Mouse (Mus musculus) liver, postnatal 0 days (tissue): Measurements from ENCODE around the gene Qpctl. TPM values are rescaled to one million over a fixed set of nuclear protein-coding genes. Genes with fewer than 3 reads are reported as not detected.
A peak's percentile ranks its signal among the peaks of the same experiment; 100 is the strongest.

Experiments used
- ATAC-seq: fragments of 200-750 bp; cut with Nextera tagmentation; 2 replicates; pipeline ENCODE4 v1.8.0; 2017; ENCODE audit warnings: mild to moderate bottlenecking, moderate library complexity
- DNase-seq: peaks from one replicate; pipeline ENCODE4 v3.0.0-alpha.2; 2016
- H3K27ac ChIP-seq: fragments of 300-500 bp; sonication (generic); 2 replicates; pipeline ENCODE4 v1.5.1; 2014; ENCODE audit warnings: antibody characterized with exemption, moderate library complexity, mild to moderate bottlenecking, low read depth
- H3K27me3 ChIP-seq: fragments of 300-500 bp; sonication (generic); 2 replicates; pipeline ENCODE4 v1.6.1; 2014; ENCODE audit warnings: low read length, control low read depth, mixed read lengths; ENCODE audit not compliant: insufficient read depth
- H3K36me3 ChIP-seq: fragments of 300-500 bp; sonication (generic); replicated peaks from 2 replicates; pipeline ENCODE4 v1.6.1; 2014; ENCODE audit warnings: mild to moderate bottlenecking, control low read depth, low read length, moderate library complexity, mixed read lengths; ENCODE audit not compliant: insufficient read depth
- H3K4me1 ChIP-seq: fragments of 300-500 bp; sonication (generic); 2 replicates; pipeline ENCODE4 v1.6.1; 2014; ENCODE audit warnings: antibody characterized with exemption, mild to moderate bottlenecking, control low read depth; ENCODE audit not compliant: insufficient read depth
- H3K4me2 ChIP-seq: fragments of 300-500 bp; sonication (generic); 2 replicates; pipeline ENCODE4 v1.6.1; 2014; ENCODE audit warnings: low read depth, mild to moderate bottlenecking, low read length, moderate library complexity, mixed read lengths
- H3K4me3 ChIP-seq: fragments of 300-500 bp; sonication (generic); 2 replicates; pipeline ENCODE4 v1.5.1; 2014; ENCODE audit warnings: low read depth, low read length
- H3K9ac ChIP-seq: fragments of 300-500 bp; sonication (generic); replicated peaks from 2 replicates; pipeline ENCODE4 v1.6.1; 2014; ENCODE audit warnings: mild to moderate bottlenecking, moderate library complexity
- H3K9me3 ChIP-seq: fragments of 300-500 bp; sonication (generic); 2 replicates; pipeline ENCODE4 v1.6.1; 2016; ENCODE audit warnings: mild to moderate bottlenecking, control low read depth, low read length, mixed read lengths
- CTCF ChIP-seq: sonication (generic); IDR thresholded peaks from 2 replicates; pipeline ENCODE4 v1.5.1; 2016; ENCODE audit warnings: antibody characterized with exemption, low read depth
- EP300 ChIP-seq: IDR thresholded peaks from 2 replicates; pipeline ENCODE4 v1.6.1; 2016; ENCODE audit warnings: antibody characterized with exemption, low read depth, mild to moderate bottlenecking
- WGBS: fragments of 180-500 bp; shearing (Covaris S2); extraction: QIAGEN DNeasy Blood & Tissue Kit; methylation state at CpG from one replicate; pipeline ENCODE4 v1.1.7; 2014; ENCODE audit not compliant: insufficient replicate concordance; 5-methylcytosine and 5-hydroxymethylcytosine counted together
- polyA plus RNA-seq: library from polyadenylated mRNA; unstranded; fragments of >200 nt; fragmentation: Nextera tagmentation; extraction: Ambion mirVana; gene quantifications from 2 replicates; pipeline ENCODE4 v1.2.1, GENCODE M21; 2015

Qpctl gene
- 5.2 and 5.8 TPM in 2 replicates for polyA plus RNA-seq

- Histone ChIP-seq H3K4me3 (peak within 1 kb of the TSS; percentile 64), H3K27ac (peak within 1 kb of the TSS; percentile 78), H3K4me2 (peak within 1 kb of the TSS; percentile 96), H3K9ac (peak within 1 kb of the TSS; percentile 74), H3K4me1 (peaks cover 19% of the 10 kb centered on the region), H3K9me3 (no peaks in the 10 kb centered on the region), H3K27me3 (no peaks in the 10 kb centered on the region), H3K36me3 (peaks cover 18% of the 10 kb centered on the region)
- peak; percentile 35; the same call in 1 of the 2 replicates for TF ChIP-seq EP300
- TF ChIP-seq CTCF = no peak
- ATAC-seq = peak; percentile 97
- WGBS = under 1% methylated on average over 43 of the region's 43 CpGs
- peak; percentile 97 for DNase-seq
Observed at GRCm38 (mm10) chr7:19148875-19149541, at the start of gene Qpctl. Qpctl (minus strand) TSS chr7:19149291.

GRCm38 (mm10) chr7:19197985-19198384 lies 48.9 kb upstream of the Qpctl start:
- Histone ChIP-seq H3K9me3 (no peaks in the 10 kb centered on the region), H3K36me3 (peaks cover 30% of the 10 kb centered on the region), H3K4me2 (no peak overlapping the region), H3K4me3 (no peak overlapping the region), H3K4me1 (no peaks in the 10 kb centered on the region), H3K27ac (no peak overlapping the region), H3K27me3 (no peaks in the 10 kb centered on the region), H3K9ac (no peak overlapping the region)
- DNase-seq (peak; percentile 69), ATAC-seq (no peak)
- 34% methylated on average over 2 of the region's 2 CpGs for WGBS
- TF ChIP-seq EP300 (no peak), CTCF (peak; percentile 80)

GRCm38 (mm10) chr7:19196676-19197075 lies 47.6 kb upstream of the Qpctl start:
- TF ChIP-seq EP300 = no peak
- TF ChIP-seq CTCF = peak; percentile 63
- Histone ChIP-seq H3K36me3 (peaks cover 34% of the 10 kb centered on the region), H3K27me3 (no peaks in the 10 kb centered on the region), H3K9ac (no peak overlapping the region), H3K4me3 (no peak overlapping the region), H3K4me1 (no peaks in the 10 kb centered on the region), H3K4me2 (no peak overlapping the region), H3K27ac (no peak overlapping the region), H3K9me3 (no peaks in the 10 kb centered on the region)
- ATAC-seq = no peak
- 56% methylated on average over 6 of the region's 6 CpGs for WGBS
- DNase-seq = peak; percentile 47

- Histone ChIP-seq H3K27me3 (no peaks in the 10 kb centered on the region), H3K36me3 (peaks cover 26% of the 10 kb centered on the region), H3K4me2 (no peak overlapping the region), H3K4me1 (no peaks in the 10 kb centered on the region), H3K9me3 (no peaks in the 10 kb centered on the region), H3K4me3 (no peak overlapping the region), H3K27ac (no peak overlapping the region), H3K9ac (no peak overlapping the region)
- ATAC-seq = no peak
- TF ChIP-seq CTCF (peak; percentile 55), EP300 (no peak)
- DNase-seq = no peak
- WGBS = 87% methylated on average over 4 of the region's 4 CpGs
Observed at GRCm38 (mm10) chr7:19194676-19195075, 45.6 kb upstream of the Qpctl start.

GRCm38 (mm10) chr7:19184758-19185157 lies 35.7 kb upstream of the Qpctl start:
- Histone ChIP-seq H3K27ac (no peak overlapping the region), H3K27me3 (peaks cover 4% of the 10 kb centered on the region), H3K4me1 (peaks cover 21% of the 10 kb centered on the region), H3K9me3 (no peaks in the 10 kb centered on the region), H3K9ac (0 out of 2 replicates have a peak overlapping the region, but pooled peaks have one; percentile 11), H3K4me3 (no peak overlapping the region), H3K36me3 (no peaks in the 10 kb centered on the region), H3K4me2 (no peak overlapping the region)
- DNase-seq (peak; percentile 52), ATAC-seq (peak; percentile 51; the same call in 1 of the 2 replicates)
- 71% methylated on average over 6 of the region's 6 CpGs for WGBS
- no peak for TF ChIP-seq CTCF
- TF ChIP-seq EP300 = no peak

GRCm38 (mm10) chr7:19184250-19184649 lies 35.2 kb upstream of the Qpctl start:
- H3K9ac ChIP-seq = no peak overlapping the region
- WGBS = 75% methylated on average over 2 of the region's 2 CpGs
- no peak for DNase-seq
- H3K4me3 ChIP-seq = no peak overlapping the region
- peaks cover 26% of the 10 kb centered on the region for H3K4me1 ChIP-seq
- H3K4me2 ChIP-seq = no peak overlapping the region
- H3K9me3 ChIP-seq = no peaks in the 10 kb centered on the region
- no peak for ATAC-seq
- H3K27ac ChIP-seq = no peak overlapping the region
- peaks cover 10% of the 10 kb centered on the region for H3K27me3 ChIP-seq
- no peaks in the 10 kb centered on the region for H3K36me3 ChIP-seq
- no peak for TF ChIP-seq EP300
- no peak for TF ChIP-seq CTCF
